Mouse (Mus musculus) E14TG2a.4 (cell line): ENCODE results near the gene Tor4a.

Experiments used
- CTCF ChIP-seq: conservative IDR thresholded peaks from 2 replicates; pipeline ENCODE4 v1.5.1; 2014; ENCODE audit warnings: low read length
- NANOG ChIP-seq: IDR thresholded peaks from 2 replicates; pipeline ENCODE4 v1.6.1; 2014; ENCODE audit warnings: borderline replicate concordance, low read length, mixed read lengths
- POU5F1 ChIP-seq: IDR thresholded peaks from 2 replicates; pipeline ENCODE4 v1.6.1; 2014; ENCODE audit warnings: low read length, borderline replicate concordance

GRCm38 (mm10) chr2:25145346-25145745 lies 51.3 kb downstream of the Tor4a start:
- TF ChIP-seq CTCF (no peak), NANOG (no peak), POU5F1 (no peak)
